Mouse (Mus musculus) kidney, adult 2 months (tissue): ENCODE measurements at regions not wholly inside any gene's neighbourhood (a gene's known extent, or its start where the extent isn't known, plus 50 kb on each side); places are given as distances from the start of the nearest gene placed in this dataset.

Experiments used
- CTCF ChIP-seq: fragments of 200-500 bp; conservative IDR thresholded peaks from 2 replicates; pipeline ENCODE4 v1.5.1; 2011; ENCODE audit warnings: low read depth, mild to moderate bottlenecking, control low read depth, low read length, moderate library complexity, mixed read lengths; ENCODE audit not compliant: insufficient read depth, insufficient read length
- POLR2A ChIP-seq: fragments of 200-500 bp; IDR thresholded peaks from one replicate; pipeline ENCODE4 v1.6.1; 2011; ENCODE audit warnings: low read depth, low read length, control low read depth

GRCm38 (mm10) chr15:85635425-85635824, 53.2 kb upstream of the Wnt7b start:
- TF ChIP-seq CTCF (no peak), POLR2A (no peak)
